In the genomic region with DNA sequence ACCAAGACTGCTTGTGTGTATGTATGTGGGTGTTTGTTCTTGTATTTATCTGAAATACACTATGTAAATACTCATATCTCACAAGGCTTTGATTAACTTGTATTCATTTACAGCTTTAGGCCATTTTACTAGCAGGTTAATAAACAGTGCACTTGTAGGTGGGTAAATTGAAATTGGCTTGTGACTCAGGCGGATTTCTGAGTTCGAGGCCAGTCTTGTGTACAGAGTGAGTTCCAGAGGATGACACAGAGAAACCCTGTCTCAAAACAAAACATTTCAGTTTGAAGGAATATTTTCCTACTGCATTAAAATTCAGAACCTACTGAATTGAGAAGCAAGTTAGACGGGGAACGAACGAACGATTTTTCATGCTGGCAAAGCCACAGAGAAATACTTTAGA, we compare ENCODE assay signal across 9 mouse cellular contexts. TPM values are rescaled to one million over a fixed set of nuclear protein-coding genes. Genes with fewer than 3 reads are reported as not detected.
A peak's percentile ranks its signal among the peaks of the same experiment; 100 is the strongest.
DNase-seq lines count a peak whose midpoint lies in the region; ATAC-seq lines count a peak whose summit lies in the region.
"Had no signal": no experiment of that assay in that cellular context is flagged by ENCODE, and none has a peak within 500 bp of the region (broad histone marks: within the 10 kb centered on the region; RNA-seq: fewer than 3 reads in every experiment).

No protein-coding gene starts in this region.

- peak overlapping the region; percentile 62 for H3K4me2 ChIP-seq in lung, embryonic 15.5 days
- H3K4me2 ChIP-seq in forebrain, embryonic 14.5 days (ENCODE audit: low read length) = peak overlapping the region; percentile 67
- H3K4me2 ChIP-seq in liver, embryonic 11.5 days = peak overlapping the region; percentile 86
- peak overlapping the region; percentile 68 for H3K4me2 ChIP-seq in stomach, embryonic 16.5 days (ENCODE audit: low read depth, low read length)

- H3K27me3 ChIP-seq in lung, embryonic 15.5 days = no peaks in the 10 kb centered on the region
- no peaks in the 10 kb centered on the region for H3K27me3 ChIP-seq in forebrain, embryonic 14.5 days (replicated peaks; ENCODE audit: control insufficient read depth, insufficient read depth, low read length)
- H3K27me3 ChIP-seq in liver, embryonic 11.5 days (replicated peaks; ENCODE audit: control insufficient read depth, insufficient read depth, low read length) = no peaks in the 10 kb centered on the region
- no peaks in the 10 kb centered on the region for H3K27me3 ChIP-seq in stomach, embryonic 16.5 days (ENCODE audit: control insufficient read depth, insufficient read depth, low read length)

- no peaks in the 10 kb centered on the region; the same call in 1 of the 2 replicates for H3K36me3 ChIP-seq in lung, embryonic 15.5 days
- H3K36me3 ChIP-seq in forebrain, embryonic 14.5 days (ENCODE audit: control insufficient read depth, insufficient read depth, low read length) = peaks cover 4% of the 10 kb centered on the region; the same call in 1 of the 2 replicates
- H3K36me3 ChIP-seq in liver, embryonic 11.5 days (ENCODE audit: control insufficient read depth, insufficient read depth, low read length) = 0 out of 2 replicates have a peak, but pooled peaks cover 2% of the 10 kb centered on the region
- no peaks in the 10 kb centered on the region for H3K36me3 ChIP-seq in stomach, embryonic 16.5 days (ENCODE audit: control insufficient read depth, insufficient read depth, low read length)

- no peak for DNase-seq in lung, postnatal 36 days
- no peak for DNase-seq in forebrain, embryonic 14.5 days (ENCODE audit: low spot score)
- DNase-seq in liver, embryonic 11.5 days (ENCODE audit: low spot score) = no peak
- no peak for DNase-seq in c-Kit-positive CD71-positive TER-119-positive erythroid progenitor cells, embryonic 14.5 days (ENCODE audit: low spot score)
- DNase-seq in gastrocnemius, postnatal 4 days (ENCODE audit: low spot score in 2 of 2) = no peak
- DNase-seq: cerebellum, adult 9-10 months had no signal

- H3K27ac ChIP-seq in lung, embryonic 15.5 days = no peak overlapping the region
- H3K27ac ChIP-seq in forebrain, embryonic 14.5 days (ENCODE audit: low read depth, low read length) = no peak overlapping the region
- H3K27ac ChIP-seq in liver, embryonic 11.5 days (ENCODE audit: low read depth, low read length) = no peak overlapping the region
- H3K27ac ChIP-seq in stomach, embryonic 16.5 days (ENCODE audit: low read length) = no peak overlapping the region

- peaks cover 21% of the 10 kb centered on the region for H3K4me1 ChIP-seq in lung, embryonic 15.5 days
- H3K4me1 ChIP-seq in forebrain, embryonic 14.5 days (ENCODE audit: control insufficient read depth, insufficient read depth, low read length) = peaks cover 23% of the 10 kb centered on the region
- H3K4me1 ChIP-seq in liver, embryonic 11.5 days (replicated peaks; ENCODE audit: control insufficient read depth, insufficient read depth, low read length) = peaks cover 12% of the 10 kb centered on the region
- H3K4me1 ChIP-seq in stomach, embryonic 16.5 days (ENCODE audit: control insufficient read depth, insufficient read depth, low read length) = peaks cover 18% of the 10 kb centered on the region

- no peaks in the 10 kb centered on the region for H3K9me3 ChIP-seq in lung, embryonic 15.5 days
- no peaks in the 10 kb centered on the region for H3K9me3 ChIP-seq in forebrain, embryonic 14.5 days (replicated peaks; ENCODE audit: control insufficient read depth, low read length)
- H3K9me3 ChIP-seq in liver, embryonic 11.5 days (ENCODE audit: control insufficient read depth, low read length) = no peaks in the 10 kb centered on the region
- H3K9me3 ChIP-seq in stomach, embryonic 16.5 days (replicated peaks; ENCODE audit: control insufficient read depth, low read length) = no peaks in the 10 kb centered on the region

- WGBS in lung, embryonic 15.5 days = 56% methylated on average over 6 of the region's 6 CpGs
- WGBS in forebrain, embryonic 14.5 days = 63% methylated on average over 6 of the region's 6 CpGs
- WGBS in liver, embryonic 11.5 days = 79% methylated on average over 6 of the region's 6 CpGs
- 55% methylated on average over 6 of the region's 6 CpGs for WGBS in stomach, embryonic 16.5 days

- no peak for ATAC-seq in lung, embryonic 15.5 days (ENCODE audit: borderline replicate concordance, extremely low read depth, low FRiP score, low TSS enrichment)
- ATAC-seq in forebrain, embryonic 14.5 days = no peak
- no peak for ATAC-seq in liver, embryonic 11.5 days (replicated peaks; ENCODE audit: low FRiP score)
- ATAC-seq in stomach, embryonic 16.5 days (ENCODE audit: insufficient read depth, low FRiP score) = no peak
- no peak for ATAC-seq in granulocyte monocyte progenitor cell, adult 5-6 weeks (replicated peaks; ENCODE audit: poor library complexity, severe bottlenecking)

- peak overlapping the region; percentile 95; the same call in 1 of the 2 replicates for H3K4me3 ChIP-seq in lung, embryonic 15.5 days
- peak overlapping the region; percentile 91 for H3K4me3 ChIP-seq in forebrain, embryonic 14.5 days (ENCODE audit: low read depth, low read length)
- peak overlapping the region; percentile 30 for H3K4me3 ChIP-seq in liver, embryonic 11.5 days (ENCODE audit: low read depth, low read length)
- H3K4me3 ChIP-seq in stomach, embryonic 16.5 days (replicated peaks; ENCODE audit: low read length) = peak overlapping the region; percentile 33; the same call in 1 of the 2 replicates

- H3K9ac ChIP-seq in lung, embryonic 15.5 days = no peak overlapping the region
- H3K9ac ChIP-seq in forebrain, embryonic 14.5 days (ENCODE audit: low read length) = peak overlapping the region; percentile 35; the same call in 1 of the 2 replicates
- no peak overlapping the region for H3K9ac ChIP-seq in liver, embryonic 11.5 days (ENCODE audit: low read depth, low read length)
- H3K9ac ChIP-seq in stomach, embryonic 16.5 days (ENCODE audit: low read length) = 0 out of 2 replicates have a peak overlapping the region, but pooled peaks have one; percentile 35

RNA-seq across cellular contexts. Expression of a gene that starts 2.4 kb away (rescaled TPM):
- 42.5 and 44.5 TPM in 2 replicates for polyA plus RNA-seq in lung, embryonic 15.5 days (2015; fragmentation: Nextera tagmentation; extraction: Ambion mirVana)
- polyA plus RNA-seq in forebrain, embryonic 14.5 days (2014; fragmentation: Nextera tagmentation; extraction: Ambion mirVana) = 70.6 and 74.9 TPM in 2 replicates
- 47.3 and 47.7 TPM in 2 replicates for polyA plus RNA-seq in liver, embryonic 11.5 days (2014; fragmentation: Nextera tagmentation; extraction: Ambion mirVana)
- polyA plus RNA-seq in stomach, embryonic 16.5 days (2015; fragmentation: Nextera tagmentation; extraction: Ambion mirVana) = 43.7 and 44.5 TPM in 2 replicates
- 10 to 100 TPM; 92.8 to 94.9 TPM for total RNA-seq in gastrocnemius, postnatal 4 days (2021)
- 133 and 140 TPM in 2 replicates for total RNA-seq in granulocyte monocyte progenitor cell, adult 5-6 weeks (2014; fragmentation: Nextera tagmentation)
- total RNA-seq in granulocyte monocyte progenitor cell, adult 5-6 weeks (2017) = 139 and 153 TPM in 2 replicates

Comparison
In these comparisons a context has a peak if more than half of its experiments do, and no peak if none do; other contexts are left out.
1. H3K4me3 ChIP-seq: peak in every context shown above with its lines; median percentile 95 in lung, embryonic 15.5 days; 91 in forebrain, embryonic 14.5 days; 33 in stomach, embryonic 16.5 days; 30 in liver, embryonic 11.5 days.
2. H3K9ac ChIP-seq: peak in forebrain, embryonic 14.5 days (single experiment) and stomach, embryonic 16.5 days (single experiment); none in lung, embryonic 15.5 days (single experiment) and liver, embryonic 11.5 days (single experiment).
3. Peak in every context shown above with its lines, with median percentiles within 50 percentile points of each other: H3K4me2 ChIP-seq.